Mouse (Mus musculus) ES-E14 (cell line): ENCODE results near the gene Pex10. TPM values are rescaled to one million over a fixed set of nuclear protein-coding genes. Genes with fewer than 3 reads are reported as not detected.
A peak's percentile ranks its signal among the peaks of the same experiment; 100 is the strongest.

ENCODE experiments used
- DNase-seq: peaks from one replicate; pipeline ENCODE4 v3.0.0-alpha.2; 2013; ENCODE audit warnings: low read depth, low spot score
- H3K27ac ChIP-seq: 2 replicates; pipeline ENCODE4 v1.5.1; 2012; ENCODE audit warnings: low read depth, mild to moderate bottlenecking, low read length, moderate library complexity, mixed read lengths; ENCODE audit not compliant: poor library complexity, insufficient read depth, severe bottlenecking
- H3K36me3 ChIP-seq: 2 replicates; pipeline ENCODE4 v1.6.1; 2012; ENCODE audit warnings: mild to moderate bottlenecking, low read length, moderate library complexity, mixed read lengths; ENCODE audit not compliant: control insufficient read depth, poor library complexity, insufficient read depth, severe bottlenecking
- H3K4me1 ChIP-seq, 2 experiments: fragments of 150-350 bp in 1 of 2; sonication (generic) in 1 of 2; 2 replicates each; pipeline ENCODE4 v1.6.1; 2012; ENCODE audit warnings: low read length in 2 of 2, mild to moderate bottlenecking in 1 of 2, mixed read lengths in 1 of 2; ENCODE audit not compliant: control insufficient read depth in 2 of 2, insufficient read depth in 2 of 2, poor library complexity in 1 of 2
- H3K4me3 ChIP-seq, 2 experiments: fragments of 150-350 bp in 1 of 2; sonication (generic) in 1 of 2; 2 replicates each; pipeline ENCODE4 v1.5.1; 2012; ENCODE audit warnings: low read length in 2 of 2, low read depth in 1 of 2, mild to moderate bottlenecking in 1 of 2, mixed read lengths in 1 of 2; ENCODE audit not compliant: insufficient read depth in 1 of 2, poor library complexity in 1 of 2, severe bottlenecking in 1 of 2
- H3K9ac ChIP-seq: 2 replicates; pipeline ENCODE4 v1.6.1; 2012; ENCODE audit warnings: low read depth, mild to moderate bottlenecking, low read length, mixed read lengths; ENCODE audit not compliant: poor library complexity, insufficient read depth, severe bottlenecking
- H3K9me3 ChIP-seq: fragments of 150-350 bp; sonication (generic); 2 replicates; pipeline ENCODE4 v1.6.1; 2012; ENCODE audit warnings: low read depth, mild to moderate bottlenecking, low read length; ENCODE audit not compliant: control insufficient read depth, insufficient read depth
- CHD2 ChIP-seq: IDR thresholded peaks from 2 replicates; pipeline ENCODE4 v1.6.1; 2014; ENCODE audit warnings: mild to moderate bottlenecking, low read depth, low read length, inconsistent platforms
- HCFC1 ChIP-seq: IDR thresholded peaks from 2 replicates; pipeline ENCODE4 v1.6.1; 2012; ENCODE audit warnings: low read length, inconsistent platforms, borderline replicate concordance; ENCODE audit not compliant: insufficient read depth
- MAFK ChIP-seq: IDR thresholded peaks from 2 replicates; pipeline ENCODE4 v1.6.1; 2014; ENCODE audit warnings: mild to moderate bottlenecking, low read depth, low read length, inconsistent platforms; ENCODE audit not compliant: insufficient read depth
- ZC3H11A ChIP-seq: IDR thresholded peaks from 2 replicates; pipeline ENCODE4 v1.6.1; 2012; ENCODE audit warnings: low read depth, mild to moderate bottlenecking, inconsistent platforms, low read length, borderline replicate concordance
- ZNF384 ChIP-seq: IDR thresholded peaks from 2 replicates; pipeline ENCODE4 v1.6.1; 2012; ENCODE audit warnings: low read depth, low read length, inconsistent platforms
- in situ Hi-C, 2 experiments: fragments of 600-800 bp; cut with MboI; formaldehyde crosslinking; loops; one replicate each; pipeline ENCODE4 v1.15.1; 2025; ENCODE audit warnings: low sequenced_read_pairs in 2 of 2, inconsistent platforms in 1 of 2; ENCODE audit not compliant: unreplicated experiment in 2 of 2
- total RNA-seq: library from RNA; depleted of rRNA; stranded (reverse); fragments of 300-350 nt; gene quantifications from 2 replicates; pipeline ENCODE4 v1.2.3, GENCODE M21; 2012

Pex10 gene
- total RNA-seq, 1 experiment, result 38.6 TPM

DNA sequence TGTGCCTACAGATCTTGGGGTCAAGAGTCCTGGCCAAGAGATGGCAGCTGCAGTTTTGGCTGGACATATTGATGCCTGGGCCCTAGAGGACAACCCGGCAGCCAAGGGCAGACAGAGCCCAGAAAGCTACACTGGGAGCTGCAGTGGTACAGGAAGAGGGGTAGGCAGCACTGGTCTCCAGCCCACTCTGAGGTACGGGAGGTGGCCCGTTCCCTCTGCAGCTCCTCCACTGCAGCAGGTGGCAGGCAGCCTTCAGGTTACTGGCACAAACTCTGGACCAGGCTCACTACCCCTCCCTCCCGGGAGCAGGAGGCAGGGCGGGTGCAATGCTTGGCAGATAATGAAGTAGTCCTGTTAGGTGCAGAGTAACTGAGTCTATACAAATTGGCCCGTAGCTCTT lies 26.1 kb upstream of the Pex10 start:
- Histone ChIP-seq H3K9me3 (no peaks in the 10 kb centered on the region), H3K9ac (no peak overlapping the region), H3K4me3 (no peak overlapping the region), H3K4me1 (no peaks in the 10 kb centered on the region), H3K27ac (no peak overlapping the region), H3K36me3 (no peaks in the 10 kb centered on the region)
- DNase-seq, result no peak
- in situ Hi-C loops, result no loop called here
- TF ChIP-seq MAFK, result no peak
- no peak for TF ChIP-seq CHD2
- TF ChIP-seq ZNF384, result no peak
- TF ChIP-seq ZC3H11A, result no peak
- TF ChIP-seq HCFC1, result no peak

DNA sequence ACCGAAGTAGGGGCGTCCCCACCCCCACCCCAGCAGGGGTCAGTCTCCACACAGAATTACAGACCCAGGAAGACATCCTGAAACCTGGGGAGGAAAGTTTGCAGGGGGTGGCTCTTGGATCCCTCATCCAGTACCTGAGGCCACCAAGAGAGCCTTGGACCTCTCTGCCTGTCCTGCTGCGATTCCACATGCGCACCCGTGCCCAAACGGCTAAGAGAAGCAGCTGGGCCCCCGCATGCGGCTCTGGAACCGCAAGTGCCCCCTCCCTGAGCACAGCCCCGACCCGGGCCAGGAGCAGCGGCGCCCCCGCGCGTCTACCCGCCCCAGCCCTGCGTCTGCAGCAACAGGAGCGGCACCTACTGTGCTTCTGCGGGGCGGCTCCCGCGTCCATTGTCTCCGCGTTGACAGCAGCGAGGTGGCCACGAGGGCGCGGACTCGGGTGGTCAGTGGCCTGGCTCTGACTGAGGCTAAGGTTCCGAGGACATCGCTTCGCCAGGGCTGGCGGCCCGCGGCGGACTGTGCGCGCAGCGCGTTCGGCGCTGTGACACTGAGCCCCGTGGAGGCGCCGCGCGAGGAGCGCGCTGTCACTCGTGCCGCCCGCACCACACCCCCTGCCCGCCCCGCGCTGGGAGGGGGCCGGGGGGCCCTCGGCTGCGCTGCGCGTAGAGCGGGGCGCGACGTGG lies 24.1 kb upstream of the Pex10 start:
- in situ Hi-C loops, result no loop called here
- H3K4me3 ChIP-seq, result peak overlapping the region; percentile 39 to 56; a peak in 3 of 4 replicates
- H3K4me1 ChIP-seq, result no peaks in the 10 kb centered on the region
- no peak for TF ChIP-seq ZNF384
- no peak overlapping the region for H3K27ac ChIP-seq
- peak overlapping the region; percentile 3; the same call in 1 of the 2 replicates for H3K9ac ChIP-seq
- H3K9me3 ChIP-seq, result no peaks in the 10 kb centered on the region
- DNase-seq, result no peak
- H3K36me3 ChIP-seq, result no peaks in the 10 kb centered on the region

DNA sequence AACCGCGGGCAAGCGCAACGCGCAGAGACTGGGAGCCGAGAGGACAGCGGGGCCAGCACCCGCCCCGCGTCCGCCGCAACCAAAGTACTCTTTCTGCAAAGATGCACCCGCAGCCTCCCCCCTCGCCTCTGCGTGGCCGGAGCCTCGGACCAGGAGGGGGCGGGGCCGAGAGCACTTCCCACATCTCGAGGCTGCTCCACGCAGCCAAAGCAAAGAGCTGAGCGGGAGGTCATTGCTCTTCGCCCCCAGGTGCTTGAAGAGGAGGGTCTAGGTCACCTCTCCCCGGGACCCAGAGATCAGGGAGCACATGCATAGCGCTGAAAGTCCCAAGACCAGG lies 23.6 kb upstream of the Pex10 start:
- H3K9ac ChIP-seq, result peak overlapping the region; percentile 3; the same call in 1 of the 2 replicates
- in situ Hi-C loops, result no loop called here
- no peaks in the 10 kb centered on the region for H3K9me3 ChIP-seq
- peak overlapping the region; percentile 39 to 56; a peak in 3 of 4 replicates for H3K4me3 ChIP-seq
- TF ChIP-seq HCFC1, result no peak
- TF ChIP-seq ZNF384, result no peak
- no peaks in the 10 kb centered on the region for H3K4me1 ChIP-seq
- no peak overlapping the region for H3K27ac ChIP-seq
- no peaks in the 10 kb centered on the region for H3K36me3 ChIP-seq
- DNase-seq, result no peak

- no peaks in the 10 kb centered on the region for H3K36me3 ChIP-seq
- DNase-seq, result no peak
- H3K9ac ChIP-seq, result no peak overlapping the region
- no peaks in the 10 kb centered on the region for H3K9me3 ChIP-seq
- no peak overlapping the region for H3K27ac ChIP-seq
- H3K4me3 ChIP-seq, result no peak overlapping the region
- H3K4me1 ChIP-seq, result no peaks in the 10 kb centered on the region
- in situ Hi-C loops, result no loop called here
- no peak for TF ChIP-seq MAFK
- no peak for TF ChIP-seq ZNF384
- TF ChIP-seq ZC3H11A, result no peak
- TF ChIP-seq CHD2, result no peak
- TF ChIP-seq HCFC1, result no peak
Observed at GRCm38 (mm10) chr4:155046636-155047035, 20.2 kb upstream of the Pex10 start.

DNA sequence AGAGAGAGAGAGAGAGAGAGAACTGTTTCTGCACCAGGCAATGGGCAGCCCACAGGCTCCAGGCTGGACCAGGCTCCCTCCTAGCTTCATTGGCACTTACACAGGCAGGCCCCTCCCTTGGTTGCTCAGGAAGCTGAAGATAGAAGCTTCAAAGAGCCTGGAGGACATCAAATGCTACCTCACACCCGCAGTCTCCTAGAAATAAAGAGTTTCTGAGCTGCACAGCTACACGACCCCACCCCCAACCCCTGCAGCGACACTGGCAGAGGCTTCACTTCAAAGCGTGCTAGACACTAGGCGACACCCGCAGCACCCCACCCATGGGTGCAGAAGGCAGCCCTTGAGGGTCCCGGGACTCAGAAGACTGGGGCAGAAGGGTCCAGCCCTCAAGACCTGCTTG lies 16.7 kb upstream of the Pex10 start:
- no peak for TF ChIP-seq MAFK
- no peak for TF ChIP-seq CHD2
- no peak for TF ChIP-seq ZNF384
- TF ChIP-seq ZC3H11A, result no peak
- TF ChIP-seq HCFC1, result no peak
- no peak for DNase-seq
- H3K27ac ChIP-seq, result no peak overlapping the region
- no peaks in the 10 kb centered on the region for H3K9me3 ChIP-seq
- H3K4me3 ChIP-seq, result no peak overlapping the region
- H3K9ac ChIP-seq, result no peak overlapping the region
- in situ Hi-C loops, result no loop called here
- peaks cover 0 to 2% of the 10 kb centered on the region in 2 experiments; a peak in 1 of 4 replicates for H3K4me1 ChIP-seq
- no peaks in the 10 kb centered on the region for H3K36me3 ChIP-seq
